10 mouse cellular contexts compared by ENCODE assay signal in the genomic region with DNA sequence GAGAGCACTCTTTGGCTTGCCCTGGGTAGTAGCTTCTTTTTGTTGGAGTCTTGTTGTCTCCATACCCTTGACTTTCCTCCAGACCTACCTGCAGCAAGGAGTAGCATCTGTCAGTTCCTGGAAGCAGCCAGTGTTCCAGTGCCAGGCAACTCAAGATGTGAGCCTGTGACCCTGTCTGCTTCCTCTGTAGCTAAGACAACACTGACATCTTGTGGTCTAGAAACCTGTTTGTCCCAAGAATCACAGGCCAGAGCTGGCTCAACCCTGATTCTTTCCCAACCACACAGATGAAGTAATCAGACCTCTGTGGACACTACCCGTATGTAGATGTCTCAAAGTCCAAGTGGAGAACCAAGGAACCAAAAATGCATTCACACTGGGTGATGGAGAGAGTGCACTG.
DNase-seq lines count a peak whose midpoint lies in the region; ATAC-seq lines count a peak whose summit lies in the region.
"Had no signal": no experiment of that assay in that cellular context is flagged by ENCODE, and none has a peak within 500 bp of the region (broad histone marks: within the 10 kb centered on the region; RNA-seq: fewer than 3 reads in every experiment).

No protein-coding gene starts in this region.

- no peaks in the 10 kb centered on the region for H3K36me3 ChIP-seq in embryonic facial prominence, embryonic 11.5 days (replicated peaks; ENCODE audit: control insufficient read depth, insufficient read depth, low read depth, low read length)
- no peaks in the 10 kb centered on the region for H3K36me3 ChIP-seq in embryonic facial prominence, embryonic 10.5 days (replicated peaks)
- H3K36me3 ChIP-seq: embryonic facial prominence, embryonic 15.5 days; limb, embryonic 12.5 days had no signal

- no peaks in the 10 kb centered on the region for H3K9me3 ChIP-seq in embryonic facial prominence, embryonic 11.5 days (replicated peaks; ENCODE audit: control insufficient read depth, low read length)
- H3K9me3 ChIP-seq in embryonic facial prominence, embryonic 10.5 days: no peaks in the 10 kb centered on the region
- H3K9me3 ChIP-seq: embryonic facial prominence, embryonic 15.5 days; limb, embryonic 12.5 days had no signal

- no peak overlapping the region for H3K4me2 ChIP-seq in embryonic facial prominence, embryonic 11.5 days (ENCODE audit: low read depth, low read length)
- H3K4me2 ChIP-seq: embryonic facial prominence, embryonic 15.5 days; limb, embryonic 12.5 days had no signal

- no peak overlapping the region for H3K9ac ChIP-seq in embryonic facial prominence, embryonic 11.5 days (replicated peaks; ENCODE audit: low read length)
- H3K9ac ChIP-seq: embryonic facial prominence, embryonic 15.5 days; limb, embryonic 12.5 days had no signal

- peak; percentile 9 for DNase-seq in embryonic facial prominence, embryonic 11.5 days (ENCODE audit: low spot score)
- DNase-seq in embryonic facial prominence, embryonic 10.5 days (ENCODE audit: low spot score): no peak
- peak; percentile 6 for DNase-seq in right cerebral cortex, adult 18-20 months
- DNase-seq in right cerebral cortex, postnatal 25 days: no peak
- peak; percentile 14 to 44 for DNase-seq in layer of hippocampus, postnatal 10 days (ENCODE audit: low spot score in 2 of 2)
- DNase-seq in right cerebral cortex, postnatal 4 days: peak; percentile 15
- DNase-seq in adrenal gland, postnatal 14 days: no peak

- ATAC-seq in embryonic facial prominence, embryonic 11.5 days (replicated peaks; ENCODE audit: insufficient number of reproducible peaks, low FRiP score, low TSS enrichment, low read depth): no peak
- ATAC-seq in megakaryocyte, adult 5-6 weeks (ENCODE audit: poor library complexity, severe bottlenecking): no peak

- H3K27ac ChIP-seq in embryonic facial prominence, embryonic 11.5 days (replicated peaks; ENCODE audit: low read depth, low read length): no peak overlapping the region
- no peak overlapping the region for H3K27ac ChIP-seq in embryonic facial prominence, embryonic 10.5 days (replicated peaks)
- H3K27ac ChIP-seq: embryonic facial prominence, embryonic 15.5 days; limb, embryonic 12.5 days had no signal

- no peaks in the 10 kb centered on the region for H3K4me1 ChIP-seq in embryonic facial prominence, embryonic 11.5 days (ENCODE audit: control insufficient read depth, insufficient read depth, low read length)
- no peaks in the 10 kb centered on the region for H3K4me1 ChIP-seq in embryonic facial prominence, embryonic 10.5 days
- H3K4me1 ChIP-seq: limb, embryonic 12.5 days had no signal

- WGBS in embryonic facial prominence, embryonic 11.5 days: 72% methylated on average over 1 of the region's 1 CpGs
- WGBS in embryonic facial prominence, embryonic 10.5 days: 66% methylated on average over 1 of the region's 1 CpGs

- no peak overlapping the region for H3K4me3 ChIP-seq in embryonic facial prominence, embryonic 11.5 days (ENCODE audit: low read depth, low read length)
- no peak overlapping the region for H3K4me3 ChIP-seq in embryonic facial prominence, embryonic 10.5 days
- H3K4me3 ChIP-seq: embryonic facial prominence, embryonic 15.5 days; limb, embryonic 12.5 days had no signal

- H3K27me3 ChIP-seq in embryonic facial prominence, embryonic 11.5 days (ENCODE audit: control insufficient read depth, insufficient read depth, low read length): no peaks in the 10 kb centered on the region
- no peaks in the 10 kb centered on the region for H3K27me3 ChIP-seq in embryonic facial prominence, embryonic 10.5 days (replicated peaks; ENCODE audit: low read depth, poor library complexity, severe bottlenecking)
- H3K27me3 ChIP-seq: embryonic facial prominence, embryonic 15.5 days; limb, embryonic 12.5 days had no signal

Comparison
In these comparisons a context has a peak if more than half of its experiments do, and no peak if none do; other contexts are left out.
1. DNase-seq: peak in embryonic facial prominence, embryonic 11.5 days (single experiment), right cerebral cortex, adult 18-20 months (single experiment), layer of hippocampus, postnatal 10 days (2 of 2) and right cerebral cortex, postnatal 4 days (single experiment); none in embryonic facial prominence, embryonic 10.5 days (single experiment), right cerebral cortex, postnatal 25 days (single experiment) and adrenal gland, postnatal 14 days (single experiment).